Mouse (Mus musculus) heart, postnatal 4 days (tissue): ENCODE measurements around the gene Ring1. TPM values are rescaled to one million over a fixed set of nuclear protein-coding genes. Genes with fewer than 3 reads are reported as not detected.
A peak's percentile ranks its signal among the peaks of the same experiment; 100 is the strongest.

ENCODE experiments used
- DNase-seq: peaks from one replicate; pipeline ENCODE4 v3.0.0; 2021
- total RNA-seq, 2 experiments: library from RNA; stranded (reverse); gene quantifications; 2 replicates each; pipeline ENCODE4 v1.2.3; 2021

Gene Ring1
- 10 to 100 TPM; 18.7 to 19.8 TPM for total RNA-seq

DNA sequence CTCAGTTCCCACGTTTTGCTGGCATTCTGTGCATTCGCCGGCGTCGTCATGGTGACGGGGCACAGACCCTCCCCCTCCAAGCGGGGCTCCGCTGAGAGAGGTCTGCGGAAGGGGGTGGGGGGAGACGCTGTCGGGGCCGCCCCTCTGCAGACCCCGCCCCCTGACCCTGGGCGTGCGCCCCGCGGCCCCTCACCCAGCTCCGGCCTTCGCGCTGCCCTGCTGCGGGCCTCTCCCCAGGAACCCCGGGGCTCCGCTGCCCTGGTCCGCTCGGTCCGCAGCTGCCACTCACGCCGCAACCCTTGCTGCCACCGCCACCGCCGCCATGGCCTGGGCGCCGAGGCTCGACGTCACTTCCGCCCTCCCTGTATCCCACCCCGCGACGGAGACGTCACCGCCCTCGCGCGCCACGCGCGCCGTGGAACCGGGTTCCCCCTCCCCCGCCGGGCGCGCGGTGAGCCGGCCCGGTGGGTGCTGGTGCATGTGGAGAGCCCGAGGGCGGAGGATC is at the start of gene Ring1:
Ring1 (minus strand) TSS at position 364 of the 505 bp plus-strand sequence.
- peak; percentile 87 for DNase-seq

DNA sequence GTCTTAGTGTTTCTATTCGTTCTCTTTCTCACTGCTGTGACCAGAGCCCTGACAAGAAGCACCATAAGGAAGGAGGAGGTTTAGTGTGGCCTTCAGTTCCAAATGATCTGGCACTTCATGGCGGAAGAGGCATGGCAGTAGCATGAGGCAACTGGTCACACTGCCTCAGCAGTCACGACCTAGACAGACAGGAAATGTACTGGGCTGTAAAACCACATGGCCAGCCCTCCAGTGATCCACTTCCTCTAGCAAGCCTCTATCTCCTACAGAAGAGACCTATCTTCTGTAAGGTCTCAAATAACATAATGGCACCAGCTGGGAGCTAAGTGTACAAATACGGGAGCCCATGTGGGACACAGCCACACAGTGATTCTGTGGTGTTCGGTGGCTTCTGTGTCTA is 47.6 kb upstream of the Ring1 start:
- DNase-seq: no peak

DNA sequence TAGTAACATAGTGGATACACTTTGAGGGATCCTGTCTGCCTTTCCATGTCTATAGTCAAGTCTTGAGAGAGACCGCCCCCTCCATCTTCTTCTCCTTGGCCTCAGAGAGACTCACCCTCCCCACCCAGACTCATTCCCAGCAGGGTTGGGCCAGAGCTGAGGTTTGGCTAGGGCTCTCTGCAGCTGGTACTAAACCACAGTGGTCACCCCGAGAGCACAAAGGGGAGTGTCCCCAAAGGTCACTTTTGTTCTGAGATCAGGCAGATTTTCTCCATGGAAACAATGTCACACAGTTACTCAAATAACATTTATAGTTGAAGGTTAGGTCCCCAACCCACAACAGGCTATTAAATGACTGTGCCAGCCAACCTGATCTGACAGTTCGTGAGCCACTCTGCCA is 44.4 kb upstream of the Ring1 start:
- no peak for DNase-seq

DNA sequence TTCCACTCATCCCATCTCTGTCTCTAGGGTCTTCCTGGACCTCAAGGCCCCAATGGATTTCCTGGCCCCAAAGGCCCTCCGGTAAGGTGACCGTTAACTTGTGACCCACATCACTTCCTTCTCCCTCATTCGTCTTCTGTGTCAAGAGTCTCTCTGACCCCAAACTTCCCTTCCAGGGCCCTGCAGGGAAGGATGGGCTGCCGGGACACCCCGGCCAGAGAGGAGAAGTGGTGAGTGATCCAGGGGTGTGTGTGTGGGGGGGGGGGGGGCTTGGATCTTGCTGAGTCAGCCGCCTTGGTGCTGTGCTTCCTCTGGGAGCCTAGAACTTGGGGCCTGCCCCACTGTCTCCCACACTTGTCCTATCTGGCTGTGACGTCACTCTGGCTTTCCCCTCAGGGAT is 32.7 kb upstream of the Ring1 start:
- no peak for DNase-seq

- no peak for DNase-seq
These were observed 23.0 kb upstream of the Ring1 start for GRCm38 (mm10) chr17:34047404-34048050.

DNA sequence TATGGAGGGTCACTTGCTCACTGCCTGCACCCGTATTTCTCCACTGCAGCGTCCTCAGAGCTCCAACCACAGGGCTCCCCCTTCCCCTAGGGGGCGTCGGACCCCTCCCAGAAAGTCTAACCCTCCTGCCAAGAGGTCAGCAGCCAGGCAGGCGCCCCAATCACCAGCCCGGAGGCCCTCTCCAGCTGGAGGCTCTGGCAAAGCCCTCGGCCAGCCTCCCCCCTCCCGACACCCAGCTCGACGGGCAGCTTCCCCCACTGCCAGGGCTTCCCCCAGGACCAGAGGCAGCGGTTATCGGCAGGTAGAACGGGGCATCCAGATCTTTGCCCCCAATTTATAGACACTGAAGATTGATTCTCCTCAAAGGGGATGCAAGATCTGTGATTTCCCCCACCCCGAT is 21.5 kb upstream of the Ring1 start:
- DNase-seq: no peak

DNA sequence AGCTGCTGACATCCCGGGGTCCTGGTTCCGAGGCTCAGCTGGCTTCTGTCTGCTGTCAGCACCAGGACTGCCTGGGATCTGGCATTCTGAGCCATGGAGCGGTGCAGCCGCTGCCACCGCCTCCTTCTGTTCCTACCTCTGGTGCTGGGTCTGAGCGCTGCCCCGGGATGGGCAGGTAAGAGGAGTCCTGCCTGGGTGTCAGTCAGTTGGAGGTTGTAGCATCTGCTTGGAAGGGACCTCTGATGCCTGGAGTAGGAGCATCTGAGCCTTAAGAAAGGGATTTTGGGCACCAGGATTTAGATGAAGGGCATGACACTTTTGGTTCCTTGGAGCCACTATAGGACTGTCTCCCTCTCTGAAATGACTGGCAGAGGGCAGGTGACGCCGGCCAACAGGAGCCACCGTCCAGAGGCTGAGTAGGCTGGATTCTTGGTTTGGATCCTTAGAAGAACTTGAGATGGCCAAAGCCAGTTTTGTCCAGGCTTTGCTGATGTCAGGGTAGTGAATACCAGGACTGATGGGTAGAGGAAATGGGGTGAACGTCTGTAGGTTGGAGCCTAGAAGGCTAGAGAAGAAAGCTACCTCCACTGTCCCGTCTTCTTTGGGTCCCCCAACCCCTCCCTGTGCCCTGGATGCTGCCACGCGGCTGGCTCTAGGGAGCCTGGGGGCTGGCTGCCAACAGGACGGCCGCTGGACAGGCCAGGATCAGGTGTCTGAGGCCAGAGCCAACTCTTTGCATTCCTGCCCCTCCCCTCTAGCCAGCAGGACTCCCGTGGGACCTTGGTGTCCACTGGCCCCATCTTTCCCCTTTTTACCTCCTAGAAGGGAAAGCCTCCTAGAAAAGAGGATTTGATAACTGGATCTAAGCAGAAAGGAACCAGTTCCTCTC is 15.3 kb upstream of the Ring1 start:
- peak; percentile 69 for DNase-seq

DNA sequence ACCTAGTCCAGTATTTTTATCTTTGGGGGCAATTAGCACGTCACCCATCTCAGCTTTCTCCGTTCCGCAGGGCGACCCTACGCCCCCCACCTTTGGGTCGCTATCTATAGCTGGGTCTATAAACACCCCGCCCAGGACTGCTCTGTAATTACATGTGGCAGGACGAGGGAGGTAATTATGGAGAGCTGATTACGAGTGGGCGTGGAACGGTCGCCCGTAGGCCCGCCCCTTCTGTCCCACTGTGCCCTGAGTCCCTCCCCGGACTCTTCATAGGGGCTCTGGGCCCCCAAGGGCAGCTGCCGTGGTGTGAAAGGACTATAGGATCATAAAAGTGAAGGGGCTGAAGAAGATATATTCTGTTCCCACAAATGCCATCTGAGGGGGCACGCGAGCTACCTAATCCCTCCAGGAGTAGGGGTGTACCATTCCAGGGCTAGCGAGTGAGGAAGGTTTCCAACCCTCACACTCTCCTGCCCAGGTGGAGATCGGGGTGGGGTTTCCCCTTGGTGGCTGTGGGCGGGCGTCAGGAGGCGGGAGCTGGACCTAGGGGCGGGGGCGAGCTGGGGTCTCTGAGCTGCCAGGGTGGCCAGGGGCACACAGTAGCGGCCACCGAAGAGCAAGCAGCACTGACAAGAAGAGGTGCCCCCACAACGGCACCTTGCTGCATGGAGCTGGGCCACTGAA is 14.5 kb upstream of the Ring1 start, which contains the start of gene Col11a2:
Col11a2 (plus strand) TSS at position 560 of the 684 bp plus-strand sequence.
- no peak for DNase-seq

DNA sequence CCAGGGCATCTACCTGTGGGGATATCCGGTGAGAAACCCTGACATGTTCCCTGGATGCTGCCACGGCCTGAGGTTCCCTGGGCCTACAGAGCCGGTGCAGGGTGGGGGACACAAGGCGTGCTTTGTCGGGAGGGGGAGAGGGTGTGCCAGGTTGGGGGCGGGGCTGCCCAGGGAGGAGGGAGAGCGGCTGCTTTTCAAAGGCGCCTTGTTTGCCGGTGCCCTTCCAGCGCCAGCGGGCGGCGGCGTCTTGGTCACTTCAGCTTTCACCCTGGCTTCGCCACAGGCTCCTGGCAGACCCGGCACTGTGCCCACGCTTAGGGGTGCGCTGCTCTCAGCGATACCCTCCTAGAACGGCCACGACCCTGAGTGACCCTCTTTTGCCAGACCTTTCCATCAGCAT is 14.0 kb upstream of the Ring1 start:
- no peak for DNase-seq

- no peak for DNase-seq
These were observed 12.8 kb upstream of the Ring1 start for GRCm38 (mm10) chr17:34037241-34037640.

DNA sequence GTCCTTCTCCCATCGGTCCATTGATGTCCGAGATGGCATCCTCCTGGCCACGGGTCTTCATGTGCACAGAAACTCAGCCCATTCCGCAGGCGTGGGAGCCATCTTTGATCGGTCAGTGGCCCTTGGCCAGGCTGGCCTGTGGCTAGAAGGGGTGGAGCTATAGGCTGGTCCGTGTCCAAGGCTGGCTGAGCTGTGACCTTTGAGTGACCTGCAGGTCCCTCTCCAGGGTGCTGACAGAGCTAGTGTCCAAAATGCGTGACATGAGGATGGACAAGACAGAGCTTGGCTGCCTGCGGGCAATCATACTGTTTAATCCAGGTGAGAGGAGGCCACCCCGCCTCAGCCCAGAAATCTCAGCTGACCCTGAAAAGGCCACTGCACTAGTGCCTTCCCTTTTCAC is 12.2 kb upstream of the Ring1 start:
- DNase-seq: no peak

- no peak for DNase-seq
These were observed 11.0 kb upstream of the Ring1 start for GRCm38 (mm10) chr17:34035517-34035916.

DNA sequence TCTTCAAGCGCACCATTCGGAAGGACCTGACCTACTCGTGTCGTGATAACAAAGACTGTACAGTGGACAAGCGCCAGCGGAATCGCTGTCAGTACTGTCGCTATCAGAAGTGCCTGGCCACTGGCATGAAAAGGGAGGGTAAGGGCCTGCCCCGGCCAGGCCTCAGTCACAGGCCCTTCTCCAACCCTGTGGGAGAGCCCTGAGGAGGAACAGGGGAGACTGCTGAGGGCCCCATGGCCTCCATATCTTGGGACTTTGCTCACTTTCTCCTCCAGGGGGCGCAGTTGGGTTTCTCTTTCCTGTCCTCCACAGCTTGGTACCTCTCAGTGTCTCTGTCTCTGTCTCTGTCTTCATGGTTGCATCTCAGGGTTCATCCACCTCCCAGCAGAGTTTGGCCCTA is 9.6 kb upstream of the Ring1 start:
- DNase-seq: peak; percentile 79

DNA sequence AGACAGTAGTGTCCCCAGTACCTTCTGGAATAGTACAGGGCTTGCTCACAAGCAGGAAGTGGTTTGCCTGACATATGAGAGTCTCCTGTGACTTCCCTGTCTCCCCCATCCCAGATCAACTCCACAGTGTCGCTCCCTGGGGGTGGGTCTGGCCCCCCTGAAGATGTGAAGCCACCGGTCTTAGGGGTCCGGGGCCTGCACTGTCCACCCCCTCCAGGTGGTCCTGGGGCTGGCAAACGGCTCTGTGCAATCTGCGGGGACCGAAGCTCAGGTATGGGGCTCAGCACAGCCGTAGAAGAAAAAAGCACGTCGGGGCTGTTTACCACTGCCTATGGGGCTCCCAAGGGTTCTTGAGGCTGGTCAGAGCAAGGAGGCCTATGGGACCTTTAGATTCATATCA is 9.0 kb upstream of the Ring1 start:
- no peak for DNase-seq

- no peak for DNase-seq
These were observed 8.3 kb upstream of the Ring1 start for GRCm38 (mm10) chr17:34032806-34033205.

DNA sequence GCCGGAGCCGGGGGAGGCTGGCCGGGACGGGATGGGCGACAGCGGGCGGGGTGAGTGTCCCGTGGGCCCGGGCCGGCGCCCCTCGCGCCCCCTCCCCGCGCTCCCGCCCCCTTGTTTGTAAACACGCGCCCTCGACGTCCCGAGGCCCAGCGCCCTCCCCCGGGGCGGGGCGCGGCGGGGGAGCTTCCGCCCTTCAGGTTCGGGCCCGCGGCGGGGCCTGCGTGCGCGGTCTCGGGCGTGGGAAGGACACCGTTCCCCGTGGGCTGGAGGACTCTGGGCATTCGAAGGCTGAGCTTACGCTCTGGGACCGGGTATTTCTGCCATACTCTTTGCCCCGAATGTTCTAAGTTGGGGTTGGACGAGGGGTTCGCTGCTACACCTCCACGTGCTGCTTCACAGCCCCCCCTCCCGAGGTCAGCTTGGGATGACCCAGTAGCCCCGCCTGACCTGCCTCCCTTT is 7.7 kb upstream of the Ring1 start:
- DNase-seq: no peak

GRCm38 (mm10) chr17:34031465-34032173 is 7.1 kb upstream of the Ring1 start, which contains the start of the genes Slc39a7 and Rxrb:
TSS of gene Slc39a7 (minus strand) at chr17:34031682.
TSS of gene Rxrb (plus strand) at chr17:34031812.
- peak; percentile 100 for DNase-seq

DNA sequence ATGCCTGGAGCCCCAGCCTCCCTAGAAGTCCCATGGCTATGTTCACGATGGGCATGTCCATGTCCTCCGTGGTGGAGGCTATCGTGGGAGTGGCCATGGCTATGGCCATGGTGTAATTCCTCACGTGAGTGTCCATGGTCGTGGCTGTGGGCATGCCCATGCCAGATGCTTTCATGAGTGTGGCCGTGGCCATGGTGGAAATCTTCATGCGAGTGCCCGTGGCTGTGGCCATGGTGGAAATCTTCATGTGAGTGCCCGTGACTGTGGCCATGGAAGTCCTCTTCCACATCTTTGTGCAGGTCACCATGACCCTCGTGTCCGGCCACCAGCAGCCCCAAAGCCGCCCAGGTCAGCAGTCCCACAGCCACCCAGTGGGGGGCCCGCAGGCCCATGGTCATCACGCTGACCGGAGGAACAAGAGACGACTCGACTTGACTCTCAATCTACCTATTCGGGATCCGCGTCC is 6.4 kb upstream of the Ring1 start:
- DNase-seq: peak; percentile 65

- DNase-seq: no peak
These were observed 5.6 kb upstream of the Ring1 start for GRCm38 (mm10) chr17:34029890-34030595.

DNA sequence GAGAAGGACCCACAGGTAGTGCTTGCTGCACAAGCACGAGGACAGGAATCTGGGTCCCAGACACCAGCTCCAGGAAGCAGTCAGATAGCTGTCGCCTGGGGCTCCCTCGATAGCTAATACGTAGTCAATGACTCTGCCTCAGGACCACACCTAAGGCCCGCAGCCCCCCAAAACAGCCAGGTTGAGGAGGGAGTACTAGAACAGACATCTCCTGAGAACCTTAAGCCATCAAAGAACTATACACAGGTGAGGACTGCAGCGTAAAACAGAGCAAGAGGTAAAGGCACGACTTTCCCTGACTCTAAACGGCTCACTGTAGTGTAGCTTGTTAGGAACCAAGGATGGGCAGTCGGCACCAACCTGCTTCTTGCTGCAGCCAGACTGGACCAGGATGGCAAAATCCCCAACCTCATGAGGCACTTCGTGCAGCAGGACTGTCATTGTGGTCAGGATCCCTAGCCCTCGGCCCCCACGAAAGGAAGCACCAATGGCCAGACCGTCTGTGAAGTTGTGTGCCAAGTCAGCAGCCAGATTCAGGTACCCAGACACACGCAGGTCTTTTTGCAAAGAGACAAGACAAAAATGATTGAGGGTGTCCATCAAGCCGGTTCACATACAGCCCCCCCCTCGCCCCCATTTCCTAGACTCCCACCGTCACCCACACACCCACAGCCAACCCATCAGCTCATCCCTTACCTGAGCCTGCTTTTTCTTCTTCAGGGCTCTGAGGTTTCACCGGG is 4.8 kb upstream of the Ring1 start:
- DNase-seq: no peak
